Mouse (Mus musculus) layer of hippocampus, adult 9-10 months (tissue): ENCODE data around the gene Rpsa.
"Not testable (repeated sequence)": the region's sequence is repeated elsewhere in the genome, so short reads cannot be mapped to it uniquely, and the experiment has no call there.

Source experiments
- DNase-seq: peaks from one replicate; pipeline ENCODE4 v3.0.0; 2022; ENCODE audit warnings: low spot score

Rpsa gene

GRCm38 (mm10) chr9:120127538-120128251 is at the start of gene Rpsa:
Gene Rpsa (plus strand): TSS chr9:120127689.
- peak; percentile 90 for DNase-seq

- no peak for DNase-seq
Measured at GRCm38 (mm10) chr9:120078241-120078640, 49.2 kb upstream of the Rpsa start.

GRCm38 (mm10) chr9:120079901-120080300 is 47.6 kb upstream of the Rpsa start:
- no peak for DNase-seq

- no peak for DNase-seq
Measured at GRCm38 (mm10) chr9:120080546-120081108, 46.9 kb upstream of the Rpsa start.

- no peak for DNase-seq
Measured at GRCm38 (mm10) chr9:120081247-120081646, 46.2 kb upstream of the Rpsa start.

GRCm38 (mm10) chr9:120081967-120082366 is 45.5 kb upstream of the Rpsa start:
- DNase-seq, result peak; percentile 36

GRCm38 (mm10) chr9:120082691-120083090 is 44.8 kb upstream of the Rpsa start:
- DNase-seq, result no peak

- DNase-seq, result no peak
Measured at GRCm38 (mm10) chr9:120083158-120083894, 44.2 kb upstream of the Rpsa start.

GRCm38 (mm10) chr9:120084406-120084805 is 43.1 kb upstream of the Rpsa start:
- no peak for DNase-seq

- DNase-seq, result no peak
Measured at GRCm38 (mm10) chr9:120089125-120089524, 38.4 kb upstream of the Rpsa start.

GRCm38 (mm10) chr9:120091086-120091485 is 36.4 kb upstream of the Rpsa start:
- no peak for DNase-seq

- DNase-seq, result no peak
Measured at GRCm38 (mm10) chr9:120091696-120092238, 35.7 kb upstream of the Rpsa start, which contains the start of gene Ccr8. Gene Ccr8 (plus strand): TSS chr9:120092114.

GRCm38 (mm10) chr9:120093701-120094100 is 33.8 kb upstream of the Rpsa start:
- DNase-seq, result no peak

- no peak for DNase-seq
Measured at GRCm38 (mm10) chr9:120095886-120096285, 31.6 kb upstream of the Rpsa start.

- peak; percentile 48 for DNase-seq
Measured at GRCm38 (mm10) chr9:120098682-120099081, 28.8 kb upstream of the Rpsa start.

- DNase-seq, result no peak
Measured at GRCm38 (mm10) chr9:120099304-120099703, 28.2 kb upstream of the Rpsa start.

GRCm38 (mm10) chr9:120101165-120101564 is 26.3 kb upstream of the Rpsa start:
- no peak for DNase-seq

GRCm38 (mm10) chr9:120108953-120109352 is 18.5 kb upstream of the Rpsa start:
- not testable (repeated sequence) for DNase-seq

GRCm38 (mm10) chr9:120110211-120111018 is 17.1 kb upstream of the Rpsa start, which contains the start of gene Slc25a38:
Gene Slc25a38 (plus strand): TSS chr9:120110374.
- peak; percentile 89 for DNase-seq

- DNase-seq, result no peak
Measured at GRCm38 (mm10) chr9:120111156-120111945, 16.1 kb upstream of the Rpsa start.

- DNase-seq, result no peak
Measured at GRCm38 (mm10) chr9:120112472-120112871, 15.0 kb upstream of the Rpsa start.
